Mouse (Mus musculus) thymus, postnatal 4 days (tissue): ENCODE data around the gene Sec14l5.
"Not testable (repeated sequence)": the region's sequence is repeated elsewhere in the genome, so short reads cannot be mapped to it uniquely, and the experiment has no call there.

Experiments used
- DNase-seq: peaks from one replicate; pipeline ENCODE4 v3.0.0; 2021

The Sec14l5 gene

DNA sequence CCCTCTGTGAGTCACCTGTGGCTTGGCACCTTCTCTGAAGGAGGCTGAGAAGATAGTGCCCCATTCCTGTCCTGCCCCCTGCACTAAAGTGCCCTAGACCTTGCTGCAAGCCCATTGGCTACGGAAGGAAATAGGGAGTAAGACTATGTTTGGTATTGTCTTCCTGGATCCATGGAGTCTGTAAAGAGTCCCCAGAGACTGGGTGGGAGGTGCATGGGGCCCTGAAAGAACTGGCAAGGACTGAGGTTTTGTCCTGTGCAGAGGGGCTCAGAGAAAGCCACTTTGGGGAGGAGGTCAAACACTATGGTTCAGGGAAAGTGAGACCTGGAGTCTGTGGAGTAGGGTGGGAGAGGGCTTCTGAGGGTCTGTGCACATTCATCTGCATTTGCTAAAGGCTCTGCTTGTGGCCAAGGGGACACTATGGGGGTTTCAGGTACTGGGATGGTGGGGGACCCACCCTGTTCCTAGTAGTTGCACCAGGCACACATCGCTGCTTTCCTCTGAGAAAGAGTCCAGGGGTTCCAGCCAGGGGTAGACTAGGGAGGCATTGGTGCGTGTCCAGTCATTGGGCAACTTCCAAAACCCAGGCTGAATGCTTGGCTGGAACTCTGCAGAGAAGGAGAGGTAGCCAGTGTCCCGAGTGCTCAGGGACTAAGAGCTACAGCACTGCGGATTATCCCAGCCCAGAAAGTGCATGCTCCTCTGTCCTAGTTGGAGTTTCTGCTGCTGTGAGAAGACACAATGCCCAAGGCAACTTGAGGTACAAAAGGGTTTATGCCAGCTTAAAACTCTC lies 70.6 kb downstream of the Sec14l5 start:
- DNase-seq, result no peak

DNA sequence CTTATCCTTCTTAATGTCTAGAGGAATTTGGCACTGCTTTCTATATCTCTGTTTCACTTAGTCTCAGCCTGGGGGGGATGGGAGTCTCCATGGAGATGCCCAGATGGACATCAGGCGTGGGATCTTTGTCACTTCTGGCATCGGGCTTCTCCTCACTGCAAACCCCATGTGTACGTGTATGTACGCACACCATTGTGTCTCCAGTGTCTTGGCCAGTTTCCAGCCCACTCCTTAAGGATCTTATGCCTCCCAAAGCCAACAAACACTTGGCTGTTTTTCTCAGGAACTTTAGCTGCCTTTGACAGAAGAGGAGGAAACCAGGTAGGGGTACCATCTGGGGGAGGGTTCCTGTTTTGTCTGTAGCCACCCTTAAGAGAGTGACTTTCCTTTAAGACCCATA lies 74.5 kb downstream of the Sec14l5 start:
- no peak for DNase-seq

- DNase-seq, result no peak
These were observed 75.2 kb downstream of the Sec14l5 start, which contains the start of gene AU021092 for GRCm38 (mm10) chr16:5222140-5222539. Gene AU021092 (minus strand): TSS chr16:5222299.

- not testable (repeated sequence) for DNase-seq
These were observed 79.6 kb downstream of the Sec14l5 start for GRCm38 (mm10) chr16:5226534-5226933.

- DNase-seq, result not testable (repeated sequence)
These were observed 80.6 kb downstream of the Sec14l5 start for GRCm38 (mm10) chr16:5227501-5227900.

DNA sequence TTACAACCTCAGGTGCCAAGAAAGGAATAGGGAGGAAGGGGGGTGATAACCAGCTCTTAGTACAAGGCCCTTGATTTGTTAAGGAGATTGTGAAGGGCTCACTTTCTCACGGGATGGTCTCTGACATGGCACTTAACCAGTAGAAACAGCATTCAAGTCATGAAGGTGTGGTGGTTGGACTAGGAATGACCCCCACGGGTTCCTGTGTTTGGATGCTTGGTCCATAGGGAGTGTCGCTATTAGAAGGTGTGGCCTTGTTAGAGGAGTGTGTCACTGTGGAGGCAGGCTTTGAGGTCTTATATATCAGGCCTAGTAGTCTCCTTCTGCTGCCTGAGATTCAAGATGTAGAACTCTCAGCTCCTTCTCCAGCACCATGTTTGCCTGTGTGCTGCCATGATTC lies 81.2 kb downstream of the Sec14l5 start:
- not testable (repeated sequence) for DNase-seq

- DNase-seq, result no peak
These were observed 86.1 kb downstream of the Sec14l5 start for GRCm38 (mm10) chr16:5232982-5233381.

DNA sequence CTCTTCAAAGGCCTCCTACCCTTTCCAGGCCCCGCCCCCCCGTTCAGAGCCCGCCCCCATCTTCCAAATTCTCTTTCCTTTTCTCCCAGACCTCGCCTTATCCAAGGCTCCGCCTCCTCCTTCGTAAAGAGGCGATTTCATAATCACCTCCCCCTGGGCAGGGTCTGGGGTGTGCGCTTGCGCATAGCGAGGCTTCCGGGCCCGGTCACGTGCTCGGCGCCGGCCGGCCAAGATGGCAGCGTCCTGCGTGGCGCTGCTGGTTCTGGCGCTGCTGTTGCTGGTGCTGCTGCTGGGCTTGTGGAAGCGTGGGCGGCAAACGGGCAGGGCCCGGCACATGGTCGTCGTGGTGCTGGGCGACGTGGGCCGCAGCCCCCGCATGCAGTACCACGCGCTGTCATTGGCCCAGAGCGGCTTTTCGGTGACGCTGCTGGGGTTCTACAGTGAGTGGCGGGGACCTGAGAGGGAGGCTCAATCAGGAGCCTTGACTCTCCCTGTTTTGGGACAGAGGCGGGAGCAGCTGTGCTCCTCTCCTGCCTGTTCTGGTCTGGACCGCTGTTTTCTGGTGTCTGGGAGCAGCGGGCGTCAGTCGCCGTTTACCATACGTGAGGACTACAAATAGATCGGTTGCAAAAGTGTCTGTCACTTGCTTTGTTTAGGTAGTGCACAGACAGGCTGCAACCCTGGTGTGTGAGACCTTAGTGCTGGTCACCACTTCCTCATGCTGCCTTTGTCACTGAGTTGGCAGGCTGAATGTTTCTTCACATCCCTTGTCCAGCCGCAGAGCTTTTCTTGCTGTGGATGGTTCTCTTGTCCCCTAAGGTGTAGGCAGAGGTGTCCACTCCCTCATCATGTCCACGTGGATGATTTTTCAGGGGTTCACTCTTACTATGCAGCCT lies 86.8 kb downstream of the Sec14l5 start, which contains the start of gene Alg1:
Gene Alg1, plus strand, starts transcription at position 204 of the 896 bp plus-strand sequence.
- DNase-seq, result peak; percentile 93
